Mouse (Mus musculus) lung, adult 2 months (tissue): ENCODE results near the gene Gm20388.

Experiments
- CTCF ChIP-seq: fragments of 200-500 bp; IDR thresholded peaks from 2 replicates; pipeline ENCODE4 v1.5.1; 2011; ENCODE audit warnings: mild to moderate bottlenecking, low read length, control low read depth; ENCODE audit not compliant: insufficient read depth
- POLR2A ChIP-seq: fragments of 200-500 bp; IDR thresholded peaks from 2 replicates; pipeline ENCODE4 v1.6.1; 2011; ENCODE audit warnings: low read depth, mild to moderate bottlenecking, control low read depth, low read length, borderline replicate concordance; ENCODE audit errors: extremely low read depth

DNA sequence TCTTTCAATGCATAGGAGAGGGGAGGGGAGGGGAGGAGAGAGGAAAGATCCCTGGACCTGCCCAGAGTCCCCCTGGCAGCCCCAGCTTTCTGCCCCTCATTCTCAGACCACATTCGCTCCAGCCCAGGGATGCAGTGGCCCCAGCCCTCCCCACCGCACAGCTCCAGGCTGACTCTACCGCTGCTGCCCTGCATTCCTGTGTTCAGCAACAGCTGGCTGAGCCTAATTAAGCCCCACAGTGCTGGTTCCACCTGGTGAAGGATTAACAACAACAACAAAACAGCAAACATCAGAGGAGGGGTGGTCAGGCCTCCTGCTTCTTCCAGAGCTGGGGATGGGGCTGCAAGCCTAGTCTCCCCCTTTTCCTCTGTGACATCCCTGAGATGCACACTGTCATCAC, 2818.0 kb downstream of the Gm20388 start:
- TF ChIP-seq POLR2A = no peak
- TF ChIP-seq CTCF = no peak
